Mouse (Mus musculus) midbrain, embryonic 13.5 days (tissue): ENCODE data around the gene Plscr3. TPM values are rescaled to one million over a fixed set of nuclear protein-coding genes. Genes with fewer than 3 reads are reported as not detected.

Source experiments
- ATAC-seq: fragments of 200-750 bp; cut with Nextera tagmentation; 2 replicates; pipeline ENCODE4 v1.8.0; 2017; ENCODE audit warnings: mild to moderate bottlenecking, moderate TSS enrichment, moderate library complexity
- H3K27ac ChIP-seq: fragments of 300-500 bp; sonication (generic); 2 replicates; pipeline ENCODE4 v1.5.1; 2015; ENCODE audit warnings: inconsistent platforms, mild to moderate bottlenecking, moderate library complexity
- H3K27me3 ChIP-seq: fragments of 300-500 bp; sonication (generic); 2 replicates; pipeline ENCODE4 v1.6.1; 2015; ENCODE audit warnings: mild to moderate bottlenecking, inconsistent platforms
- H3K36me3 ChIP-seq: fragments of 300-500 bp; sonication (generic); 2 replicates; pipeline ENCODE4 v1.6.1; 2015; ENCODE audit warnings: mild to moderate bottlenecking, inconsistent platforms
- H3K4me1 ChIP-seq: fragments of 300-500 bp; sonication (generic); replicated peaks from 2 replicates; pipeline ENCODE4 v1.6.1; 2015; ENCODE audit warnings: inconsistent platforms
- H3K4me2 ChIP-seq: fragments of 300-500 bp; sonication (generic); replicated peaks from 2 replicates; pipeline ENCODE4 v1.6.1; 2015; ENCODE audit warnings: moderate library complexity, mild to moderate bottlenecking, inconsistent platforms
- H3K4me3 ChIP-seq: fragments of 300-500 bp; sonication (generic); replicated peaks from 2 replicates; pipeline ENCODE4 v1.5.1; 2015; ENCODE audit warnings: mild to moderate bottlenecking, inconsistent platforms
- H3K9ac ChIP-seq: fragments of 300-500 bp; sonication (generic); replicated peaks from 2 replicates; pipeline ENCODE4 v1.6.1; 2015; ENCODE audit warnings: mild to moderate bottlenecking, inconsistent platforms
- H3K9me3 ChIP-seq: fragments of 300-500 bp; sonication (generic); 2 replicates; pipeline ENCODE4 v1.6.1; 2016; ENCODE audit warnings: mild to moderate bottlenecking, inconsistent platforms
- WGBS: fragments of 180-500 bp; shearing (Covaris S2); methylation state at CpG from one replicate; pipeline ENCODE4 v1.1.7; 2015; 5-methylcytosine and 5-hydroxymethylcytosine counted together
- polyA plus RNA-seq: library from polyadenylated mRNA; unstranded; fragments of >200 nt; fragmentation: Nextera tagmentation; extraction: Ambion mirVana; gene quantifications from 2 replicates; pipeline ENCODE4 v1.2.1, GENCODE M21; 2015

The Plscr3 gene
- polyA plus RNA-seq, 1 experiment from 2014 or later = 55.0 TPM

DNA sequence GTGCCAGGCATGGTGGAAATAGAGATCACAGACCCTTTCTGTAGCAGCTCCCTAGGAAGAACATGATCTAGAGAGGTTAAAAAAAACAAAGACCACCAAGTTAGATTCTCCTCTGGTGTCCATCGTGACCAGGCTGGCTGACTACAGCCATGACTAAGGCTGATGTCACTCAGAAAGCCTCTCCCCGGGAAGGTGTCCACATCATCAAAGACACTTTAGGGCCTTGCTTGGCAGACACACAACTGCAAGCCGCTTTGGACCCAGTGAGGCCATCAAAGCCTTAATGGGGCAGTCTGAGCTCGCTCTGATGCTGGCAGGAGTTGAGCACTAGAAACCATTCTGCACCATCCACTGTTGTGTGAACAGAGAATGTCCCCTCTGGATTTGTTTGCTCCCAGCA lies 26.3 kb downstream of the Plscr3 start:
- ATAC-seq = no peak
- Histone ChIP-seq H3K4me2 (no peak overlapping the region), H3K27ac (no peak overlapping the region), H3K36me3 (no peaks in the 10 kb centered on the region), H3K4me3 (no peak overlapping the region), H3K27me3 (no peaks in the 10 kb centered on the region), H3K4me1 (peaks cover 6% of the 10 kb centered on the region; the same call in 1 of the 2 replicates), H3K9ac (no peak overlapping the region), H3K9me3 (no peaks in the 10 kb centered on the region)
- 85% methylated on average over 4 of the region's 4 CpGs for WGBS

DNA sequence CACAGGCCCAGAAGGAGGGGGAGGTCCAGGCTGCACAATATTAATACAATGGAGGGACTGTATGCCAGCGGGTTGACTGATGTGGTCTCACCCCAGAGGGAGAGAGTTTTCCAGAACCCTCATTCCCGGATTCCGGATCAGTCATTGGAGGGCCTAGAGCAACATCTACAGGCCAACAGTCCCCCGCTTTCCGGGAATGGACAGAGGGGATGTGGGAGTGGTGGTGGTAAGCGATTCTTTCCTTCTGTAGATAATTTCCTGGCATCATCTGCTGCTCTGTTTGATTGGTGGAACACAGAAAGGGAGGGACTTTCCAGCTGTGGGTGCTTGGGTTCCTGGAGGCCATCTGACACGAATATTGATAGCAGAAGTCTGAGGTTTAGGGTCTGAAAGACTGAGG lies 30.0 kb downstream of the Plscr3 start:
- H3K9me3 ChIP-seq = no peaks in the 10 kb centered on the region
- WGBS = 79% methylated on average over 7 of the region's 7 CpGs
- H3K27me3 ChIP-seq = peaks cover 11% of the 10 kb centered on the region
- H3K27ac ChIP-seq = no peak overlapping the region
- no peak overlapping the region for H3K9ac ChIP-seq
- H3K4me3 ChIP-seq = no peak overlapping the region
- H3K36me3 ChIP-seq = no peaks in the 10 kb centered on the region
- ATAC-seq = no peak
- H3K4me2 ChIP-seq = no peak overlapping the region
- H3K4me1 ChIP-seq = peaks cover 29% of the 10 kb centered on the region

DNA sequence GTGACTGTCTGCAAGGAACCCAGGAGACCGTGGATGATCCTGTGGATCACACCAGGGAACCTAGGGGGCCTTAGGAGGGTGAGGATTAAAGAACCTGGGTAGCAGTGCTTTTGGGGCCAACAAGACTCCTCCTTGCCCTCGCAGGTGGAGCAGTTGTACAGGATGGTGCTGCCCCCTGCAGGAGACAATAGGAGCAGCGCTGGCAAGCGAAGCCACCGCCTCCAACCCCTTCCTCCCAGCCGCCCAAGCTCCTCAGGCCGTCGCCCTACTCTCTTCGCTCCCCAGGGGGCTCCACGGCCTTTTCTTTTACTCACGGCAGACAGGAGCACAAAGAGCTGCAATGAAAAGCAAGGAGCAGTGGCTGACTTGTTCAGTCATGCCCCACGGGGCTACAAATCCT lies 30.7 kb downstream of the Plscr3 start:
- peak overlapping the region; percentile 14; the same call in 1 of the 2 replicates for H3K27ac ChIP-seq
- H3K27me3 ChIP-seq = peaks cover 17% of the 10 kb centered on the region
- peak overlapping the region; percentile 17 for H3K4me3 ChIP-seq
- ATAC-seq = peak; percentile 44
- H3K9ac ChIP-seq = 0 out of 2 replicates have a peak overlapping the region, but pooled peaks have one; percentile 10
- no peaks in the 10 kb centered on the region for H3K36me3 ChIP-seq
- no peaks in the 10 kb centered on the region for H3K9me3 ChIP-seq
- peaks cover 34% of the 10 kb centered on the region for H3K4me1 ChIP-seq
- 1% methylated on average over 12 of the region's 12 CpGs for WGBS
- H3K4me2 ChIP-seq = peak overlapping the region; percentile 37

DNA sequence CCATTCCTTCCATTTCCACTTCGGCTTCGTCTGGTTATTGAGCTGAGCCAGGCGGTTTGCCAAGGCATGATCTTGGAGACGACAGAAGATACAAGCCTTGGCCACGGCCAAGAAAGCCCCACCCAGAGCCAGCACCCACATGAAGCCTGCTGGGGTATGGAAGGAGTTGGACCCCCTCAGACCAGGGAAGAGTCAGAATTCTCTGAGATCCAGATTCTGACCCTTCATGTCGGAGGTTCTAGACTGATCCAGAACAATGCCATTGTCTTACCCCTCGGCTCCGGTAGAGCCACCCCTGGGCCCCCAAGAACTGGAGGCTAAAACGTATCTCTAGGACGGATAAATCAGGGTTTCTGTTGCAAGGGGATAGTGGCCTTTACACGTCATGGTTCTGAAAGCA lies 31.7 kb downstream of the Plscr3 start, which contains the start of gene Tmem95:
Gene Tmem95, minus strand, starts transcription at position 141 of the 400 bp plus-strand sequence.
- Histone ChIP-seq H3K9ac (peak within 1 kb of the TSS; percentile 10; the same call in 1 of the 2 replicates), H3K36me3 (no peaks in the 10 kb centered on the region), H3K4me3 (peak within 1 kb of the TSS; percentile 17), H3K4me1 (peaks cover 34% of the 10 kb centered on the region), H3K27me3 (peaks cover 25% of the 10 kb centered on the region), H3K9me3 (no peaks in the 10 kb centered on the region), H3K4me2 (peak within 1 kb of the TSS; percentile 37), H3K27ac (peak within 1 kb of the TSS; percentile 14; the same call in 1 of the 2 replicates)
- ATAC-seq = no peak
- 90% methylated on average over 11 of the region's 11 CpGs for WGBS

DNA sequence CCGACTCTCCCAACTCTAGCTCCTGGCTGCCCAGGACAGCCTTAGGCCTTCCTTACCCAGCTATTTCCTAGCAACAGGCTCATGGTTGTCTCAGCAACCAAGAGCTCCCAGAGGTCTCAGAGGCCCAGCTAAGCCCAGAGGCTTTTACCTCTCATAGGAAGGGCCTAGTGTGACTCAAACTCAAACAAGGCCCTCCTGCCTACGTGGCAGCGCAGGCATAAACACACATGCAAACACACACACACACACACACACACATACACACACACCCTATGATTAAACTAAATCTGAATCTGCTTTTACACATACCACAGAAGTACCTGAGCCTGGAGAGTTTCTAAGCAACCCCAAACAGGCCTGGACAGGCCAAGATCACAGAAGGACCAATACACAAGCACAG lies 32.2 kb downstream of the Plscr3 start:
- H3K27ac ChIP-seq = no peak overlapping the region
- H3K36me3 ChIP-seq = no peaks in the 10 kb centered on the region
- no peak overlapping the region; the same call in 1 of the 2 replicates for H3K9ac ChIP-seq
- no peak for ATAC-seq
- peaks cover 25% of the 10 kb centered on the region for H3K27me3 ChIP-seq
- 0 out of 2 replicates have a peak overlapping the region, but pooled peaks have one; percentile 2 for H3K4me2 ChIP-seq
- H3K4me1 ChIP-seq = peaks cover 34% of the 10 kb centered on the region
- H3K9me3 ChIP-seq = no peaks in the 10 kb centered on the region
- WGBS = 68% methylated on average over 3 of the region's 3 CpGs
- no peak overlapping the region for H3K4me3 ChIP-seq

DNA sequence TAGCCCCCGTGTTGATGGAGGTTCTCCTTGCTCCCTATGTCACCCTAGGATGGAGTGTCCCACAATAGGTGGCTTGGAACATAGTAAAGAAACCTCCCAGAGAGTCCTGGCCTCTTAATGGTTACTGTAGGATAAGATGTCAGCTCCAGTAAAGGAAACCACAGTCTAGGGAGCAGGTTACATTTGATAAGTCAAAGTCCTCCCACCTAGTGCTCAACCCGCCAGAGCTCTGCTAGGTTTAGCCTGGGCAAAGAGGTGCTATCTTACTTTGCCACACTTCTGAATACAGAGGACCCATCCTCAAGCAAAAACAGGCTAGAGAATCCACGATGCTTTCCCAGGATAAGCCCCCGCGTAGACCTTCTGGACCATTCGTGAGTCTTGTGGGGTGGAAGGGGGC lies 32.8 kb downstream of the Plscr3 start:
- H3K9ac ChIP-seq = no peak overlapping the region
- WGBS = 91% methylated on average over 6 of the region's 6 CpGs
- H3K9me3 ChIP-seq = no peaks in the 10 kb centered on the region
- no peak overlapping the region for H3K27ac ChIP-seq
- H3K4me3 ChIP-seq = no peak overlapping the region
- peaks cover 25% of the 10 kb centered on the region for H3K27me3 ChIP-seq
- H3K36me3 ChIP-seq = no peaks in the 10 kb centered on the region
- H3K4me2 ChIP-seq = 0 out of 2 replicates have a peak overlapping the region, but pooled peaks have one; percentile 2
- no peak for ATAC-seq
- H3K4me1 ChIP-seq = peaks cover 34% of the 10 kb centered on the region

DNA sequence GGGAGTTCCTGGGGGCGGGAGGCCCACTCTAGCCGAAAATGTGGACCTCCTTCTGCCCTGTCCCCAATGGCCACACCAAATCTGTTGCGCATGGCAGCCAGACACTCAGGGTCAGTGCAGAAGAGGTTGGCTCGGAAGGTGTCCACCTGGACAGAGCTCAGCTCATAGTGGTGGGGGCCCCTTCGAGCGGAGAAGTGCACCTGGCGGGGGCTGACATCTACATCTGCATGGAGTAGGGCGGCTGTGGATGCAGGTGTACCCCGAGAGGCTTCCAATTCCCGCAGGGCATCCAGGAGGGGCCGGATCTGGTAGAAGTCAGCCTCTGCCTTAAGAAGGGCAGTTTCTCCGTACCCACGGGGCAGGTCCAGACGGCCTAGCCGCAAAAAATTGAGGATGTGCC lies 33.5 kb downstream of the Plscr3 start:
- Histone ChIP-seq H3K27ac (no peak overlapping the region), H3K9me3 (no peaks in the 10 kb centered on the region), H3K9ac (no peak overlapping the region), H3K4me3 (0 out of 2 replicates have a peak overlapping the region, but pooled peaks have one; percentile 3), H3K36me3 (no peaks in the 10 kb centered on the region), H3K4me2 (peak overlapping the region; percentile 65; the same call in 1 of the 2 replicates), H3K27me3 (peaks cover 25% of the 10 kb centered on the region), H3K4me1 (peaks cover 34% of the 10 kb centered on the region)
- WGBS = 59% methylated on average over 15 of the region's 15 CpGs
- ATAC-seq = no peak

DNA sequence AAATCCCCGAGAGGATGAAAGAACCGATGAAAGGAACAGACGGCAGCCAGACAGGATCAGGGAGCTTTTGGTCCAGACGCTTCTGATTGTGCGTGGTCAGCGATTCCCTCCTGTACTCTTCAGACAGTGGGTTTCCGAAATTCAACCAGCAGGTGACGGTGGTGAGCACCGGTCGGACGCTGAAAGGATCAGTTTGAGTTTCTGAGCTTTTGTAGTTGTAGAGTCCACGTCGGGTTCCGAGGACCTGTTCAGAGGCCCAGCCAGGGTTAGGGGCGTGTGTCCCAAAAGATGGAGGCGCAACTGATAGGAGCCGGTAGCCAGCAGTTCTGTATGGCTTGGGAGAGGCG lies 34.3 kb downstream of the Plscr3 start:
- no peak overlapping the region for H3K27ac ChIP-seq
- H3K27me3 ChIP-seq = peaks cover 25% of the 10 kb centered on the region

DNA sequence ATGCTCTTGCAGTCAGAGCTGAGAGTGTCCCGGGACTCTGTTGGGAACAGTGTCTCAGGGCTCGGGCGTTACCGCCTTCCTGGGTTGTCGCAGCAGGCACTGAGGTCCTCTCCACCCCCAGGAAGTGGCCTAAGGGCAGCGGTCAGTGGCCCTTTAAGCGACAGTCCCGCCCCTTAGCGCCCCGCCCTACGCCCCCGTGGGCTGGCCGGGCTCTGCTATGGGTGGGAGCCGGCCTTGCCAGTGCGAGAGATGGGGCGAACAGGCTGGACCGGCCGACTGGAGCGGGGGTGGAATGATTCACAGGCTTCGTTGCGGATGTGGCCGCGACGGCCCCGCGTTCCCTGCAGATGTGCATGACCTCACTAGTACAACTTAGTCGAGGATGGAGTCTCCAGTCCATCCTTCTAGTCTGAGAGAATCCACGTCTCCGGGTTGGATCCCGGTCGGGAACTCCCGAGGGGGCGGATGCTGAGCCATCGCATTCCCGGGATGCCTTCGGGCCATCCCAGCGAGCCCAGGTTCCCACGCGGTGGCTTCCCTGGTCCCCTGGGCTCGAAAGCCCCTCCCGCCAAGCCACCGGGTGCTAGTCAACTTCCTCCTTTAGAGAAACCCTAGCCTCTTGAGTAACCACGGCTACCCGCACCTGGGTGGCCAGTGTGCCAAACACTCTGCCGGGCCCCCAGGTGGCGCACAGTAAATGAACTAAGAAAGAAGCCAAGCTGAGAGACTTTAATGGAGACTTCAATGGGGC lies 34.9 kb downstream of the Plscr3 start, which contains the start of gene Kctd11:
Gene Kctd11, minus strand, starts transcription at position 554 of the 751 bp plus-strand sequence.
- peaks cover 25% of the 10 kb centered on the region for H3K27me3 ChIP-seq
- H3K4me1 ChIP-seq = peaks cover 34% of the 10 kb centered on the region
- peak within 1 kb of the TSS; percentile 65 for H3K4me2 ChIP-seq
- no peak within 1 kb of the TSS for H3K27ac ChIP-seq
- no peaks in the 10 kb centered on the region for H3K36me3 ChIP-seq
- under 1% methylated on average over 46 of the region's 46 CpGs for WGBS
- H3K4me3 ChIP-seq = peak within 1 kb of the TSS; percentile 44
- ATAC-seq = peak; percentile 80
- peak within 1 kb of the TSS; percentile 61 for H3K9ac ChIP-seq
- H3K9me3 ChIP-seq = no peaks in the 10 kb centered on the region

More for the DNA sequence above, 34.3 kb downstream of the Plscr3 start:
- no peaks in the 10 kb centered on the region for H3K9me3 ChIP-seq
- H3K4me1 ChIP-seq = peaks cover 34% of the 10 kb centered on the region
- peak overlapping the region; percentile 61 for H3K9ac ChIP-seq
- under 1% methylated on average over 18 of the region's 18 CpGs for WGBS
- no peaks in the 10 kb centered on the region for H3K36me3 ChIP-seq
- H3K4me2 ChIP-seq = peak overlapping the region; percentile 65
- H3K4me3 ChIP-seq = peak overlapping the region; percentile 44
- ATAC-seq = peak; percentile 35

DNA sequence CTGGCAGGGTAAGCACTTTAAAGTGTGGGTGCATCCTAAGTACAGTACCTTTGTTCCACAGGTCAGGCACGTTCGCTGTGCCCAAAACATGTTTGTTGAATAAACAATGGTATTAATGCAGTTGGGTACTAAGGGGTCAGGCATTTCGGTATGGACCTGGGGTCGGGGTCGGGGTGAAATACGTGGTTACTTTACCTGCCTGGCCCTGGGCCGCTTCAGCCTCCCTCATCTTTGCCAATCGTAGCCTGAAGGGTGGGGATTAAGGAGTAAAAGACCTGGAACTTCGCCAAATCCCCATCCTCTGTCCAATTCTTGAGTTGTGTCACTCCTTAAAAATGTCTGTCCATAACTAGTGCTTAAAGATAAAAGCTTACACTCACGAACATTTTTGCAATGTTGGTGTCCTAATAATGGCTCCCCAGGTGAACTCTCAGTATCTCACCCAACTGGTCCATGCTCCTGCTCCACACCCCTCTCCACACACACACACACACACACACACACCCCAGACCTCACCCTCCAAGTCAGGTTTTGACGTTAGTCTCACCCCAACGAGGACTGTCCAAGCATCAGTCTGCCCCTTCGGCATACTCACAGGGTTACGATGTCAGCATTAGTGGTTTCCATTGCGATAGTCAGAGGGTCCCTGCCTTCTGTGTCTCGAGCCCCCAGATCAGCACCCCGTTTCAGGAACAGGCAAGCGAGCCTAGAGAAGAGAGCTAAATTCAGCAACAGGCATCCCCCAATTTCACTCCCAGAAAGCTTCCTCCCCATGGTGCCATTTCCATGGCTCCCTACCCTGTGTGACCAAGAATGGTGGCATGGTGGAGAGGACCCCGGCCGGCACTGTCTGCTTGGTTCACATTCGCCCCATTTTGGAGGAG lies 35.9 kb downstream of the Plscr3 start:
- H3K9ac ChIP-seq = no peak overlapping the region
- H3K4me2 ChIP-seq = peak overlapping the region; percentile 65
- peaks cover 25% of the 10 kb centered on the region for H3K27me3 ChIP-seq
- no peak overlapping the region for H3K27ac ChIP-seq
- peak overlapping the region; percentile 44 for H3K4me3 ChIP-seq
- H3K36me3 ChIP-seq = no peaks in the 10 kb centered on the region
- H3K4me1 ChIP-seq = peaks cover 32% of the 10 kb centered on the region
- 60% methylated on average over 21 of the region's 21 CpGs for WGBS
- ATAC-seq = no peak
- H3K9me3 ChIP-seq = no peaks in the 10 kb centered on the region

DNA sequence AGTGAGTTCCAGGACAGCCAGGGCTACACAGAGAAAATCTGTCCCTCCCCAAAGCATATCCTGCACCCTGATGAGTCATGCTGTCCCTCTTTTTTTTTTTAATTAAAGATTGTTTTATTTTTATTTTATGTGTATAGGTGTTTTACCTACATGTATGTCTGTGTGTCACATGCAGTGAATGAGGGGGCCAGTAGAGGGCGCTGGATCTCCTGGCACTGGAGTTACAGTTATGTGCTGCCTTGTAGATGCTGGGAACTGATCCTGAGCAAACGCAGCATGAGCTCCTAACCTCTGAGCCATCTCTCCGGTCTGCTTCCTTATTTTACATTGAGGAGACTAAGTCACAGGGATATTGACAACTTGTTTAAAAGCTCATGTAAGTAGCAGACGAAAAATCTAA lies 36.9 kb downstream of the Plscr3 start:
- H3K4me1 ChIP-seq = peaks cover 22% of the 10 kb centered on the region
- no peak overlapping the region for H3K4me2 ChIP-seq
- no peaks in the 10 kb centered on the region for H3K9me3 ChIP-seq
- H3K27ac ChIP-seq = no peak overlapping the region
- peaks cover 25% of the 10 kb centered on the region for H3K27me3 ChIP-seq
- WGBS = 64% methylated on average over 4 of the region's 4 CpGs
- H3K4me3 ChIP-seq = no peak overlapping the region
- no peak overlapping the region for H3K9ac ChIP-seq
- H3K36me3 ChIP-seq = no peaks in the 10 kb centered on the region
- ATAC-seq = no peak
